Mouse (Mus musculus) natural killer cell, adult 2 months (primary cell): ENCODE data around the gene Olfr583.

Experiments
- DNase-seq, 2 experiments: peaks; one replicate each; pipeline ENCODE4 v3.0.0; 2022; ENCODE audit warnings: low spot score in 2 of 2

Gene Olfr583

DNA sequence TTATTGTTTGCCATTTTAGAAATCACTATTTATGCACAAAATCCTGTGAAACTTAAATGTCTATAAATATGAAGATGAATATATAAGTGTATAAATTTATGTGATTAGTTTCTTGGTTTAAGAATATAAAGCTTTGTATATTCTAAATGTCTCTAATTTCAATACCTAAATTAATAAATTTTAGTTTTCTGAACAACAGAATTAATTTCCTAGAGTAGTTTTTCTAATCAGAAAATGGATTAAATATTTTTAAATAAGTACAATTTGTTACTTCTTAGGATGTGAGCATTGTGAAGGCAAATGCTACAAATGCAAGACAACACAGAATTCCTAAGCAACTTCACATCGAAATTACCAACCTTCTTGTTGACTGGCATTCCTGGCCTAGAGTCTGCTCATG is at the start of gene Olfr583:
Olfr583 (plus strand) TSS at position 301 of the 400 bp plus-strand sequence.
- DNase-seq = no peak

GRCm38 (mm10) chr7:103037724-103038123 is 13.4 kb upstream of the Olfr583 start, which contains the start of gene Olfr582:
Gene Olfr582, plus strand, starts transcription at chr7:103038024.
- DNase-seq = no peak

- DNase-seq = no peak
Observed at GRCm38 (mm10) chr7:103081585-103081984, 30.5 kb downstream of the Olfr583 start, which contains the start of gene Olfr584. Gene Olfr584, plus strand, starts transcription at chr7:103081885.

GRCm38 (mm10) chr7:103097420-103097819 is 46.3 kb downstream of the Olfr583 start, which contains the start of gene Olfr585:
Gene Olfr585, plus strand, starts transcription at chr7:103097720.
- DNase-seq = no peak
